ENCODE assay signal across 26 mouse cellular contexts in genomic region chr2:32426141-32426540, GRCm38 (mm10). TPM values are rescaled to one million over a fixed set of nuclear protein-coding genes. Genes with fewer than 3 reads are reported as not detected.
DNase-seq lines count a peak whose midpoint lies in the region; ATAC-seq and TF ChIP-seq lines count a peak whose summit lies in the region.
"Had no signal": no experiment of that assay in that cellular context is flagged by ENCODE, and none has a peak within 500 bp of the region (broad histone marks: within the 10 kb centered on the region; RNA-seq: fewer than 3 reads in every experiment).

No protein-coding gene starts in this region.

- no peak overlapping the region for H3K4me3 ChIP-seq in intestine, embryonic 16.5 days (ENCODE audit: low read length)
- no peak overlapping the region for H3K4me3 ChIP-seq in intestine, embryonic 15.5 days (replicated peaks)
- no peak overlapping the region for H3K4me3 ChIP-seq in liver, postnatal 0 days (ENCODE audit: low read depth, low read length)
- no peak overlapping the region for H3K4me3 ChIP-seq in liver, embryonic 11.5 days (ENCODE audit: low read depth, low read length)
- H3K4me3 ChIP-seq in hindbrain, embryonic 11.5 days (ENCODE audit: low read depth, low read length), result no peak overlapping the region
- H3K4me3 ChIP-seq: forebrain, embryonic 13.5 days; limb, embryonic 13.5 days had no signal

- no peak overlapping the region for H3K4me2 ChIP-seq in intestine, embryonic 16.5 days (ENCODE audit: low read depth, low read length)
- H3K4me2 ChIP-seq in intestine, embryonic 15.5 days (replicated peaks), result no peak overlapping the region
- H3K4me2 ChIP-seq in liver, postnatal 0 days (ENCODE audit: low read depth, low read length), result no peak overlapping the region
- H3K4me2 ChIP-seq in liver, embryonic 11.5 days, result no peak overlapping the region
- H3K4me2 ChIP-seq in hindbrain, embryonic 11.5 days (replicated peaks; ENCODE audit: low read depth, low read length), result no peak overlapping the region
- H3K4me2 ChIP-seq: forebrain, embryonic 13.5 days; heart, embryonic 11.5 days; hindbrain, embryonic 14.5 days; limb, embryonic 13.5 days had no signal

- peaks cover 75% of the 10 kb centered on the region for H3K4me1 ChIP-seq in intestine, embryonic 16.5 days (ENCODE audit: control insufficient read depth, insufficient read depth, low read length)
- H3K4me1 ChIP-seq in intestine, embryonic 15.5 days (replicated peaks), result peaks cover 59% of the 10 kb centered on the region
- H3K4me1 ChIP-seq in liver, postnatal 0 days (ENCODE audit: insufficient read depth), result peaks cover 63% of the 10 kb centered on the region
- peaks cover 63% of the 10 kb centered on the region for H3K4me1 ChIP-seq in liver, embryonic 11.5 days (replicated peaks; ENCODE audit: control insufficient read depth, insufficient read depth, low read length)
- peaks cover 10% of the 10 kb centered on the region for H3K4me1 ChIP-seq in hindbrain, embryonic 11.5 days (replicated peaks; ENCODE audit: control insufficient read depth, insufficient read depth, low read length)

- no peak overlapping the region for H3K9ac ChIP-seq in intestine, embryonic 16.5 days (ENCODE audit: low read depth, low read length)
- H3K9ac ChIP-seq in intestine, embryonic 15.5 days, result no peak overlapping the region
- no peak overlapping the region for H3K9ac ChIP-seq in liver, postnatal 0 days (replicated peaks)
- H3K9ac ChIP-seq in liver, embryonic 11.5 days (ENCODE audit: low read depth, low read length), result no peak overlapping the region
- no peak overlapping the region for H3K9ac ChIP-seq in hindbrain, embryonic 11.5 days (ENCODE audit: low read depth, low read length)
- H3K9ac ChIP-seq: forebrain, embryonic 13.5 days; hindbrain, embryonic 14.5 days; limb, embryonic 13.5 days had no signal

- no peak for ATAC-seq in intestine, embryonic 16.5 days
- ATAC-seq in intestine, embryonic 15.5 days, result no peak
- ATAC-seq in liver, postnatal 0 days, result no peak
- ATAC-seq in liver, embryonic 11.5 days (replicated peaks; ENCODE audit: low FRiP score), result no peak
- ATAC-seq in hindbrain, embryonic 11.5 days (ENCODE audit: low FRiP score), result no peak
- ATAC-seq: forebrain, embryonic 13.5 days; midbrain, embryonic 16.5 days had no signal

- no peak for TF ChIP-seq EP300 in liver, postnatal 0 days (IDR thresholded peaks at IDR 0.05; ENCODE audit: low read depth)

- H3K9me3 ChIP-seq in intestine, embryonic 16.5 days (ENCODE audit: control insufficient read depth, low read length), result no peaks in the 10 kb centered on the region
- H3K9me3 ChIP-seq in intestine, embryonic 15.5 days, result no peaks in the 10 kb centered on the region
- no peaks in the 10 kb centered on the region for H3K9me3 ChIP-seq in liver, postnatal 0 days (ENCODE audit: low read length)
- no peaks in the 10 kb centered on the region for H3K9me3 ChIP-seq in liver, embryonic 11.5 days (ENCODE audit: control insufficient read depth, low read length)
- no peaks in the 10 kb centered on the region for H3K9me3 ChIP-seq in hindbrain, embryonic 11.5 days (ENCODE audit: control insufficient read depth, low read length)
- H3K9me3 ChIP-seq: forebrain, embryonic 13.5 days; G1E; limb, embryonic 13.5 days had no signal

- no peaks in the 10 kb centered on the region for H3K36me3 ChIP-seq in intestine, embryonic 16.5 days (ENCODE audit: control insufficient read depth, insufficient read depth, low read length)
- H3K36me3 ChIP-seq in intestine, embryonic 15.5 days, result no peaks in the 10 kb centered on the region
- peaks cover 6% of the 10 kb centered on the region for H3K36me3 ChIP-seq in liver, postnatal 0 days (replicated peaks; ENCODE audit: insufficient read depth, low read length)
- no peaks in the 10 kb centered on the region for H3K36me3 ChIP-seq in liver, embryonic 11.5 days (ENCODE audit: control insufficient read depth, insufficient read depth, low read length)
- no peaks in the 10 kb centered on the region for H3K36me3 ChIP-seq in hindbrain, embryonic 11.5 days (ENCODE audit: control insufficient read depth, insufficient read depth, low read length)

- no peak for TF ChIP-seq CTCF in liver, postnatal 0 days (IDR thresholded peaks at IDR 0.05; ENCODE audit: low read depth)

- no peaks in the 10 kb centered on the region for H3K27me3 ChIP-seq in intestine, embryonic 16.5 days (replicated peaks; ENCODE audit: control insufficient read depth, insufficient read depth, low read length)
- H3K27me3 ChIP-seq in intestine, embryonic 15.5 days (replicated peaks), result no peaks in the 10 kb centered on the region
- H3K27me3 ChIP-seq in liver, postnatal 0 days (ENCODE audit: insufficient read depth, low read length), result no peaks in the 10 kb centered on the region
- no peaks in the 10 kb centered on the region for H3K27me3 ChIP-seq in liver, embryonic 11.5 days (replicated peaks; ENCODE audit: control insufficient read depth, insufficient read depth, low read length)
- H3K27me3 ChIP-seq in hindbrain, embryonic 11.5 days (ENCODE audit: control insufficient read depth, insufficient read depth, low read length), result no peaks in the 10 kb centered on the region
- H3K27me3 ChIP-seq: forebrain, embryonic 13.5 days; limb, embryonic 13.5 days had no signal

- WGBS in intestine, embryonic 16.5 days, result 91% methylated on average over 1 of the region's 1 CpGs
- 97% methylated on average over 1 of the region's 1 CpGs for WGBS in intestine, embryonic 15.5 days
- WGBS in liver, postnatal 0 days (ENCODE audit: insufficient replicate concordance), result 83% methylated on average over 1 of the region's 1 CpGs
- 100% methylated on average over 1 of the region's 1 CpGs for WGBS in liver, embryonic 11.5 days
- 96% methylated on average over 1 of the region's 1 CpGs for whole genome bisulfite sequencing in hindbrain, embryonic 11.5 days

- peak overlapping the region; percentile 1; the same call in 1 of the 2 replicates for H3K27ac ChIP-seq in intestine, embryonic 16.5 days (ENCODE audit: low read length)
- no peak overlapping the region for H3K27ac ChIP-seq in intestine, embryonic 15.5 days
- H3K27ac ChIP-seq in liver, postnatal 0 days (ENCODE audit: low read depth), result peak overlapping the region; percentile 17; the same call in 1 of the 2 replicates
- H3K27ac ChIP-seq in liver, embryonic 11.5 days (ENCODE audit: low read depth, low read length), result no peak overlapping the region
- H3K27ac ChIP-seq in hindbrain, embryonic 11.5 days (ENCODE audit: low read depth, low read length), result no peak overlapping the region
- H3K27ac ChIP-seq: forebrain, embryonic 13.5 days; hindbrain, embryonic 14.5 days; limb, embryonic 13.5 days had no signal

- peak; percentile 22 for DNase-seq in adrenal gland, postnatal 14 days
- DNase-seq in adrenal gland, postnatal 4 days (ENCODE audit: low spot score in 2 of 2), result no peak
- DNase-seq in liver, postnatal 0 days, result no peak
- no peak for DNase-seq in liver, embryonic 11.5 days (ENCODE audit: low spot score)
- DNase-seq in hindbrain, embryonic 11.5 days (ENCODE audit: low spot score), result no peak
- DNase-seq: adrenal gland, postnatal 25 days; cerebellum, adult 18-20 months; cerebellum, postnatal 10 days; gastrocnemius, postnatal 25 days; heart, adult 11 months; heart, postnatal 4 days; kidney, adult 8-10 months; kidney, postnatal 10 days; layer of hippocampus, adult 9-11 months; lung, adult 18-20 months; lung, postnatal 10 days; thymus, adult 18-20 months; thymus, postnatal 25 days had no signal

RNA-seq across cellular contexts. Expression of gene Naif1, which starts 24.1 kb away (rescaled TPM):
- total RNA-seq in adrenal gland, postnatal 14 days (2021), result 4.3 and 4.4 TPM in 2 replicates
- 1 to 10 TPM; 4.1 to 4.2 TPM for total RNA-seq in adrenal gland, postnatal 4 days (2021)
- polyA plus RNA-seq in intestine, embryonic 16.5 days (2015; fragmentation: Nextera tagmentation; extraction: Ambion mirVana), result 5.1 and 5.3 TPM in 2 replicates
- polyA plus RNA-seq in intestine, embryonic 15.5 days (2015; fragmentation: Nextera tagmentation; extraction: Ambion mirVana), result 4.7 and 5.0 TPM in 2 replicates
- 1.6 and 1.8 TPM in 2 replicates for polyA plus RNA-seq in liver, postnatal 0 days (2015; fragmentation: Nextera tagmentation; extraction: Ambion mirVana)
- 4.5 and 5.4 TPM in 2 replicates for polyA plus RNA-seq in liver, embryonic 11.5 days (2014; fragmentation: Nextera tagmentation; extraction: Ambion mirVana)
- 5.2 and 6.0 TPM in 2 replicates for polyA plus RNA-seq in hindbrain, embryonic 11.5 days (2014; fragmentation: Nextera tagmentation; extraction: Ambion mirVana)

RNA-seq across cellular contexts. Expression of gene Slc25a25, which starts 25.1 kb away (rescaled TPM):
- total RNA-seq in adrenal gland, postnatal 14 days (2021), result 63.6 and 119 TPM in 2 replicates
- 10 to 100 TPM; 28.0 to 33.7 TPM for total RNA-seq in adrenal gland, postnatal 4 days (2021)
- polyA plus RNA-seq in intestine, embryonic 16.5 days (2015; fragmentation: Nextera tagmentation; extraction: Ambion mirVana), result 19.3 and 19.9 TPM in 2 replicates
- 20.0 and 20.1 TPM in 2 replicates for polyA plus RNA-seq in intestine, embryonic 15.5 days (2015; fragmentation: Nextera tagmentation; extraction: Ambion mirVana)
- 32.4 and 36.9 TPM in 2 replicates for polyA plus RNA-seq in liver, postnatal 0 days (2015; fragmentation: Nextera tagmentation; extraction: Ambion mirVana)
- 10.4 and 12.7 TPM in 2 replicates for polyA plus RNA-seq in liver, embryonic 11.5 days (2014; fragmentation: Nextera tagmentation; extraction: Ambion mirVana)
- polyA plus RNA-seq in hindbrain, embryonic 11.5 days (2014; fragmentation: Nextera tagmentation; extraction: Ambion mirVana), result 19.5 and 28.4 TPM in 2 replicates

RNA-seq across cellular contexts. Expression of gene Ptges2, which starts 30.4 kb away (rescaled TPM):
- total RNA-seq in adrenal gland, postnatal 14 days (2021), result 75.8 and 80.5 TPM in 2 replicates
- total RNA-seq in adrenal gland, postnatal 4 days (2021), result 10 to 100 TPM; 49.2 to 60.7 TPM
- polyA plus RNA-seq in intestine, embryonic 16.5 days (2015; fragmentation: Nextera tagmentation; extraction: Ambion mirVana), result 49.1 and 49.8 TPM in 2 replicates
- polyA plus RNA-seq in intestine, embryonic 15.5 days (2015; fragmentation: Nextera tagmentation; extraction: Ambion mirVana), result 43.5 and 48.2 TPM in 2 replicates
- polyA plus RNA-seq in liver, postnatal 0 days (2015; fragmentation: Nextera tagmentation; extraction: Ambion mirVana), result 13.8 and 15.7 TPM in 2 replicates
- 23.0 and 23.6 TPM in 2 replicates for polyA plus RNA-seq in liver, embryonic 11.5 days (2014; fragmentation: Nextera tagmentation; extraction: Ambion mirVana)
- 30.2 and 30.8 TPM in 2 replicates for polyA plus RNA-seq in hindbrain, embryonic 11.5 days (2014; fragmentation: Nextera tagmentation; extraction: Ambion mirVana)

RNA-seq across cellular contexts. Expression of gene Lcn2, which starts 38.1 kb away (rescaled TPM):
- 7.1 and 9.6 TPM in 2 replicates for total RNA-seq in adrenal gland, postnatal 14 days (2021)
- 10 to 100 TPM; 11.5 to 33.6 TPM for total RNA-seq in adrenal gland, postnatal 4 days (2021)
- polyA plus RNA-seq in intestine, embryonic 16.5 days (2015; fragmentation: Nextera tagmentation; extraction: Ambion mirVana), result 2.2 and 4.2 TPM in 2 replicates
- polyA plus RNA-seq in intestine, embryonic 15.5 days (2015; fragmentation: Nextera tagmentation; extraction: Ambion mirVana), result 1.8 and 4.7 TPM in 2 replicates
- polyA plus RNA-seq in liver, postnatal 0 days (2015; fragmentation: Nextera tagmentation; extraction: Ambion mirVana), result 411 and 419 TPM in 2 replicates
- polyA plus RNA-seq in liver, embryonic 11.5 days (2014; fragmentation: Nextera tagmentation; extraction: Ambion mirVana), result 8.0 and 9.9 TPM in 2 replicates
- 0.19 TPM in 1 of 2 replicates, not detected in the other for polyA plus RNA-seq in hindbrain, embryonic 11.5 days (2014; fragmentation: Nextera tagmentation; extraction: Ambion mirVana)
- total RNA-seq: G1E had no signal
- polyA plus RNA-seq: forebrain, embryonic 13.5 days had no signal

RNA-seq across cellular contexts. Expression of gene 1110008P14Rik, which starts 44.4 kb away (rescaled TPM):
- 142 and 159 TPM in 2 replicates for total RNA-seq in adrenal gland, postnatal 14 days (2021)
- 100 to 1,000 TPM in 1 of 2 experiments, 10 to 100 TPM in 1; 94.9 to 121 TPM for total RNA-seq in adrenal gland, postnatal 4 days (2021)
- polyA plus RNA-seq in intestine, embryonic 16.5 days (2015; fragmentation: Nextera tagmentation; extraction: Ambion mirVana), result 44.2 and 45.8 TPM in 2 replicates
- 38.6 and 42.5 TPM in 2 replicates for polyA plus RNA-seq in intestine, embryonic 15.5 days (2015; fragmentation: Nextera tagmentation; extraction: Ambion mirVana)
- 30.1 and 32.2 TPM in 2 replicates for polyA plus RNA-seq in liver, postnatal 0 days (2015; fragmentation: Nextera tagmentation; extraction: Ambion mirVana)
- 36.2 and 39.7 TPM in 2 replicates for polyA plus RNA-seq in liver, embryonic 11.5 days (2014; fragmentation: Nextera tagmentation; extraction: Ambion mirVana)
- polyA plus RNA-seq in hindbrain, embryonic 11.5 days (2014; fragmentation: Nextera tagmentation; extraction: Ambion mirVana), result 62.1 and 62.7 TPM in 2 replicates

Comparison
In these comparisons a context has a peak if more than half of its experiments do, and no peak if none do; other contexts are left out.
1. H3K27ac ChIP-seq: peak in intestine, embryonic 16.5 days (single experiment) and liver, postnatal 0 days (single experiment); none in intestine, embryonic 15.5 days (single experiment), liver, embryonic 11.5 days (single experiment) and hindbrain, embryonic 11.5 days (single experiment).